ENCODE assay signal across 8 mouse cellular contexts in the genomic region with DNA sequence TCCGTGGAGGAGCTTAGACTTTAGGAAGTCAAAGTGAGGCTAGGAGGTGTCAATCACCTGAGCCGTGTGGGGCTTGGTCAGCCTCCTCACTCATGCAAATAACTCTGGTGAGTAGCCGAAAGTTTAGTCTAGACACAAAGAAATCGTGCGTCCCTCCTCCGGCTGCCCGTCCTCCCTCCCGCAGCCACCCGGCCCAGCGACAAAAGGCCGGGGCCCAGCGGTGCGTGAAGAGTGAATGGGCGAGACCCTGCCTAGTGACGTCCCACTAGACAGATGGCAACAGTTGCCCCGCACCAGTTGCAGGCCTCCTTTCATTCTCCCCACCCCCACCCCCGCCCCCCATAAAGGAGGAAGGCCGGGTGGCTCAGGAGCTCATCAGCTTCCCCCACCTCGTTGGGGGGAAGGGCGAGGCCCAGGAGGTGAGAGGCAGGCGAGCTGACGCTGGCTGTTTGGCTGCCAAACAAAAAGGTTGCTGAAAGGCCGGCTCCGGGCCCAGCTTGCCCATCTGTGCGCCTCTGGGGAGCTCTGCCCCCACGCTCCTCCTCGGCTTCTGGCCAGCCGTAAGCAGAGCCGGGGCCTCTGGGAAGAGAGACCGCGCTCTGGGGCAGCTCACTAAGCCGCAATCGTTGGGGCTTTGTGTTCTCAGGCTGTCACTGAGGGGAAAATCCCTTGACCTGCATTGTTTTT. TPM values are rescaled to one million over a fixed set of nuclear protein-coding genes. Genes with fewer than 3 reads are reported as not detected.
DNase-seq lines count a peak whose midpoint lies in the region; ATAC-seq and TF ChIP-seq lines count a peak whose summit lies in the region.

No protein-coding gene starts in this region.

- peak overlapping the region; percentile 17 for H3K9ac ChIP-seq in forebrain, embryonic 14.5 days (ENCODE audit: low read length)
- H3K9ac ChIP-seq in hindbrain, embryonic 13.5 days = peak overlapping the region; percentile 60

- peaks cover 41% of the 10 kb centered on the region for H3K27me3 ChIP-seq in E14TG2a.4 (ENCODE audit: insufficient read depth, low read length)
- H3K27me3 ChIP-seq in forebrain, embryonic 14.5 days (replicated peaks; ENCODE audit: control insufficient read depth, insufficient read depth, low read length) = no peaks in the 10 kb centered on the region
- no peaks in the 10 kb centered on the region for H3K27me3 ChIP-seq in hindbrain, embryonic 13.5 days

- H3K4me3 ChIP-seq in E14TG2a.4 (replicated peaks; ENCODE audit: low read length) = peak overlapping the region; percentile 72
- no peak overlapping the region for H3K4me3 ChIP-seq in forebrain, embryonic 14.5 days (ENCODE audit: low read depth, low read length)
- H3K4me3 ChIP-seq in hindbrain, embryonic 13.5 days = no peak overlapping the region

- under 1% methylated on average over 32 of the region's 33 CpGs for WGBS in forebrain, embryonic 14.5 days
- WGBS in hindbrain, embryonic 13.5 days = under 1% methylated on average over 33 of the region's 33 CpGs

- H3K9me3 ChIP-seq in E14TG2a.4 (ENCODE audit: low read length) = no peaks in the 10 kb centered on the region
- no peaks in the 10 kb centered on the region for H3K9me3 ChIP-seq in forebrain, embryonic 14.5 days (replicated peaks; ENCODE audit: control insufficient read depth, low read length)
- H3K9me3 ChIP-seq in hindbrain, embryonic 13.5 days = no peaks in the 10 kb centered on the region

- intact Hi-C loops in left cerebral cortex, postnatal 10 days (cut with DNase I) = loop anchor here (5.0 kb wide), 1 partner anchor 34 kb away; no protein-coding TSS in a partner anchor

- TF ChIP-seq CTCF in E14TG2a.4 (conservative IDR thresholded peaks at IDR 0.05; ENCODE audit: low read length) = no peak

- peak; percentile 78 for ATAC-seq in forebrain, embryonic 14.5 days
- peak; percentile 78 for ATAC-seq in hindbrain, embryonic 13.5 days (ENCODE audit: low FRiP score)
- ATAC-seq in megakaryocyte, adult 5-6 weeks (ENCODE audit: poor library complexity, severe bottlenecking) = peak; percentile 19

- no peaks in the 10 kb centered on the region for H3K36me3 ChIP-seq in E14TG2a.4 (ENCODE audit: insufficient read depth, low read length)
- no peaks in the 10 kb centered on the region for H3K36me3 ChIP-seq in forebrain, embryonic 14.5 days (ENCODE audit: control insufficient read depth, insufficient read depth, low read length)
- H3K36me3 ChIP-seq in hindbrain, embryonic 13.5 days = no peaks in the 10 kb centered on the region

- peak; percentile 57 to 76 for DNase-seq in adrenal gland, postnatal 36 days
- peak; percentile 96 for DNase-seq in forebrain, embryonic 14.5 days (ENCODE audit: low spot score)
- peak; percentile 52 to 80 for DNase-seq in left cerebral cortex, postnatal 10 days (ENCODE audit: extremely low spot score in 1 of 2, low spot score in 2 of 2)
- DNase-seq in right cerebral cortex, postnatal 14 days = peak; percentile 57
- peak; percentile 52 to 72 for DNase-seq in urinary bladder, postnatal 4 days (ENCODE audit: low spot score in 2 of 2)

- H3K4me2 ChIP-seq in forebrain, embryonic 14.5 days (ENCODE audit: low read length) = peak overlapping the region; percentile 37
- peak overlapping the region; percentile 43 for H3K4me2 ChIP-seq in hindbrain, embryonic 13.5 days

- peaks cover 78% of the 10 kb centered on the region for H3K4me1 ChIP-seq in E14TG2a.4 (replicated peaks; ENCODE audit: low read depth, low read length)
- H3K4me1 ChIP-seq in forebrain, embryonic 14.5 days (ENCODE audit: control insufficient read depth, insufficient read depth, low read length) = peaks cover 62% of the 10 kb centered on the region
- H3K4me1 ChIP-seq in hindbrain, embryonic 13.5 days (replicated peaks) = peaks cover 84% of the 10 kb centered on the region

- H3K27ac ChIP-seq in forebrain, embryonic 14.5 days (ENCODE audit: low read depth, low read length) = peak overlapping the region; percentile 97
- H3K27ac ChIP-seq in hindbrain, embryonic 13.5 days = peak overlapping the region; percentile 96

RNA-seq across cellular contexts. Expression of gene Btg2, which starts 15.7 kb away (rescaled TPM):
- total RNA-seq in adrenal gland, postnatal 36 days (2021) = 10 to 100 TPM; 38.7 to 39.1 TPM
- polyA plus RNA-seq in forebrain, embryonic 14.5 days (2014; fragmentation: Nextera tagmentation; extraction: Ambion mirVana) = 67.3 and 82.6 TPM in 2 replicates
- 57.4 and 63.4 TPM in 2 replicates for polyA plus RNA-seq in hindbrain, embryonic 13.5 days (2015; fragmentation: Nextera tagmentation; extraction: Ambion mirVana)
- total RNA-seq in left cerebral cortex, postnatal 10 days (2021) = 10 to 100 TPM; 10.0 to 11.5 TPM
- 68.9 and 87.3 TPM in 2 replicates for total RNA-seq in megakaryocyte, adult 5-6 weeks (2015)
- 175 and 189 TPM in 2 replicates for total RNA-seq in megakaryocyte, adult 5-6 weeks (2017)

RNA-seq across cellular contexts. Expression of gene Fmod, which starts 26.2 kb away (rescaled TPM):
- total RNA-seq in adrenal gland, postnatal 36 days (2021) = 1 to 10 TPM; 9.3 to 9.8 TPM
- polyA plus RNA-seq in forebrain, embryonic 14.5 days (2014; fragmentation: Nextera tagmentation; extraction: Ambion mirVana) = 3.3 and 7.7 TPM in 2 replicates
- polyA plus RNA-seq in hindbrain, embryonic 13.5 days (2015; fragmentation: Nextera tagmentation; extraction: Ambion mirVana) = 7.3 and 7.6 TPM in 2 replicates
- 10 to 100 TPM; 15.6 to 15.8 TPM for total RNA-seq in left cerebral cortex, postnatal 10 days (2021)
- total RNA-seq in megakaryocyte, adult 5-6 weeks (2015) = not detected in 2 replicates
- not detected in 2 replicates for total RNA-seq in megakaryocyte, adult 5-6 weeks (2017)

RNA-seq across cellular contexts. Expression of gene Chit1, which starts 47.8 kb away (rescaled TPM):
- total RNA-seq in adrenal gland, postnatal 36 days (2021) = not detected
- polyA plus RNA-seq in forebrain, embryonic 14.5 days (2014; fragmentation: Nextera tagmentation; extraction: Ambion mirVana) = 0.13 TPM in 1 of 2 replicates, not detected in the other
- polyA plus RNA-seq in hindbrain, embryonic 13.5 days (2015; fragmentation: Nextera tagmentation; extraction: Ambion mirVana) = 0.30 and 0.35 TPM in 2 replicates
- under 1 TPM; 0.26 to 0.60 TPM for total RNA-seq in left cerebral cortex, postnatal 10 days (2021)
- total RNA-seq in megakaryocyte, adult 5-6 weeks (2015) = 0.16 and 0.83 TPM in 2 replicates
- total RNA-seq in megakaryocyte, adult 5-6 weeks (2017) = 0.07 TPM in 1 of 2 replicates, not detected in the other

Comparison
In these comparisons a context has a peak if more than half of its experiments do, and no peak if none do; other contexts are left out.
1. ATAC-seq: peak in every context shown above with its lines; median percentile 78 in forebrain, embryonic 14.5 days; 78 in hindbrain, embryonic 13.5 days; 19 in megakaryocyte, adult 5-6 weeks.
2. RNA of gene Fmod, which starts 26.2 kb away (total RNA-seq): 15.6 to 15.8 TPM in left cerebral cortex, postnatal 10 days and 9.3 to 9.8 TPM in adrenal gland, postnatal 36 days; not detected in megakaryocyte, adult 5-6 weeks; every median in the first group is over 10 times any median in the second.
3. Peak in every context shown above with its lines, with median percentiles within 50 percentile points of each other: DNase-seq.